Mouse (Mus musculus) neutrophil, adult 5-6 weeks (primary cell): ENCODE data around the gene Mmp13. TPM values are rescaled to one million over a fixed set of nuclear protein-coding genes. Genes with fewer than 3 reads are reported as not detected.
"Not testable (repeated sequence)": the region's sequence is repeated elsewhere in the genome, so short reads cannot be mapped to it uniquely, and the experiment has no call there.

ENCODE experiments used
- ATAC-seq: fragments of 151-379, 151-347 bp; 2 replicates; pipeline ENCODE4 v1.8.0; 2017; ENCODE audit warnings: mild to moderate bottlenecking, moderate TSS enrichment; ENCODE audit not compliant: insufficient number of reproducible peaks, poor library complexity, low FRiP score, severe bottlenecking; ENCODE audit errors: extremely low read depth
- total RNA-seq: library from RNA; stranded (forward); fragments of 200-1000 nt; gene quantifications from 2 replicates; pipeline ENCODE4 v1.2.3, GENCODE M21; 2017

The Mmp13 gene
- 0.12 TPM in 2 replicates for total RNA-seq

DNA sequence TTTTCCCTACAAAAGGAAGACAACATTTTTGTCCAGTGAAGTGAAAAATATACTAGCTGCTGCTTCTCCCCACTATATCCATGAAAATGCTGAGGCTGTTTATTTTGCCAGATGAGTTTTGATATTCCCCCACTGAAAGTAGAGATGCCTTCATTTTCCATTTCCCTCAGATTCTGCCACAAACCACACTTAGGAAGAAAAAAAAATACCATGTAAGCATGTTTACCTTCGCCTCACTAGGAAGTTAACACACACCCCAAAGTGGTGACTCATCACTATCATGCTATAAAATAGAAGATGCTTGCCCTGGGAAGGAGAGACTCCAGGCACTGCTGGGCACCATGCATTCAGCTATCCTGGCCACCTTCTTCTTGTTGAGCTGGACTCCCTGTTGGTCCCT is at the start of gene Mmp13:
Mmp13 (plus strand) TSS at position 301 of the 400 bp plus-strand sequence.
- ATAC-seq = no peak

DNA sequence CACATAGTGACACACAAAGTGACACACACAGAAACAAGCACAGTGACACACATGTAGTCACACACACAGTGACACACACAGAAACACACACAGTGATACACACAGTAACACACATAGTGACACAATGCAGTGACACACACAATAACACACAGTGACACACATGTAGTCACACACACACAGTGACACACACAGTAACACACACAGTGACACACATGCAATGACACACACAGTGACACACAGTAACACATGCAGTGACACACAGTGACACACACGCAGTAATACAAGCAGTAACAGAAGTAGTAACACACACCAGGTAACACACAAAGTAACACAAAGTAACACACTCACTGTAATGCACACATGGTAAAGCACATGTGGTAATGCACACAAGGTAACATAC is 33.7 kb upstream of the Mmp13 start:
- ATAC-seq = no peak

DNA sequence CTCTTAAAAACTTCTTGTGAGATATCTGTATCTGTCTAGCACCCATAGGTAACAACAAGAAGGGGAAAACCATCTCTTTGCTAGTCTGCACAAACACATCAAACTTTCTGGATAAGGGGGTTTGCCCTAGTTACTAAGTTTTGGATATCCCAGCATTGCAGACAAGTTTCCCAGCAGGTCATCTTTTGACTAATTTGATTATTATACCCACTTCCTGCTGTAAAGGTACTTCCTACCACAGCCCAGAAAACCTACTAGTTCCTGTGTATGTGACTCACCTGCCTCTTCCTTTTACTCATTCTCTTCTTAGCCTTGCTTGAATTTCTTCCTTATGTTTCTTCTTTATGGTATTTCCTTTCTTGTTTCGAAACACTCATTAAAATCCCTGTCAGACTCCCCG is 32.3 kb upstream of the Mmp13 start:
- ATAC-seq = no peak

DNA sequence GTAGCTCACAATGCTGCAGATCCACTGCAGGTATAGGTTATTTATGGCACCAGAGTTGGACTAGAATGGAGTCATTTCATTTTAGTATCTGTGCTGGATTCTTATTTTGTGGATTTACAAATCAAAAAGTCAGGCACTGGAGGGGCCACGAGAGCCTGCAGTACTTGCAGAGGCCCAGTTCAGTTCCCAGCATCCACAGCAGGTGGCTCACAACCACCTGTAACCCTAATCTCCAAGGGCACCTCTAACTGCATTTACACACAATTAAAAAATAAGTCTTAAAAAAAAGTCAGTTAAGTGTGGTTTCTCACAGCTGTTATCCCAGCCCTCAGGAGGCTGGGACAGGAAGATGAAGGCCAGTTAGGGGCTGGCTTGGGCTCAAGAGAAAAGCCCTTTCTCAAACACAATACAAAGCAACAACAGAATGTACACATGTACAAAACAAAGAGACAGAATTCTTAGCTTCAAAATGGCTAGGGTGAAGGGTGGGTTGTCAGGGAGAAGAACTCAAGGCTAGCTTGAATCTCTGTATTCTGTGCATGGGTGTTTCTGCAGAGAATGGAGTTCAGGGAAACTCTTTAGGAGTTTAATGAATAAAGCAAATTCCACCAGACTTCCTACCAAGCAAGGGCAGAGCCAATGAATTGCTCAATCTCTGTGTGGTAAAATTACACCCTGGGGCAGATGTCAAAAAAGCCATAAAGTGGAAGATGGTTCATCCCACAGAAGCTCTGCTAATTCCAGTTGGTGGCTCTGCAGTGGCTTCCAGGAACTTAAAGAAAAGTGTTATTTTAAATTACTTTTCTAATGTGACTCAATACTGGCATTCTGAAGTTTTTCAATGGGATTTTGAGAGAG is 19.3 kb upstream of the Mmp13 start:
- no peak for ATAC-seq

DNA sequence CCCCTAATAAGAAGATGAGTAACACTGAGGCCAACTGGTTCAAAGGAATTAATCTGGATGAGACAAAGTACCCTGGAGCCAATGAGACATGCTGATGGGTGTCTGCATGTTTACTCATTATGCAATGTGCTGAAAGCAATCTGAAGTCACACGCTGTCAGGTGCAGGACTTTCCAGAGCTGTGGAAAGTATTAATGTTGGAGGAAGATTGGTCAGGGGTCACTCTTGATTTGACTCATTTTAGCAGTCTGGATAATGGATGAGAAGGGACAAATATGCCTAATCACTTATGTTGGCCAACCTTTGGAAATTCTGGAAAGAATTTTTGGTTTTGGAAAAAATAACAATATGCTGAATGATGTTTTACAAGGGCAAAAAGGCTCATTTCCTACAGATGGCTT is 10.6 kb upstream of the Mmp13 start:
- no peak for ATAC-seq

DNA sequence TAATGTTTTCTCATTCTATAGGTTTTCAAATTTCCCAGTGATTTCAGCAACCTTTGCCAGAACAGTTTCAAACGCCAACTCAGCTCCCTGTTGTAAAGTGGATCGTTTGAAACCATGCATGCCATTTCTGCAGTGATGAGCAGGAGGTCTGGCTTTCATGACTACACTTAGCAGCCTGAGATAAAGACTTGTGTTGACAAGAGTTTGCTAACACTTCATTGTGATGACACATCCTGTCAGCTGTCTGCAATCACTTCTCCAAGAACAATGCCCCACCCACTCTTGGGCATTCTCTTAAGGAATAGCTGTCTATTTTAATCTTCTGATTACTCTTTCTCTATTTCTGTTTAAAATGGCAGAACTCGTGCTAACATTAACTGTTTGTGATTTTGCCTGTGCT is 2.2 kb upstream of the Mmp13 start:
- no peak for ATAC-seq

DNA sequence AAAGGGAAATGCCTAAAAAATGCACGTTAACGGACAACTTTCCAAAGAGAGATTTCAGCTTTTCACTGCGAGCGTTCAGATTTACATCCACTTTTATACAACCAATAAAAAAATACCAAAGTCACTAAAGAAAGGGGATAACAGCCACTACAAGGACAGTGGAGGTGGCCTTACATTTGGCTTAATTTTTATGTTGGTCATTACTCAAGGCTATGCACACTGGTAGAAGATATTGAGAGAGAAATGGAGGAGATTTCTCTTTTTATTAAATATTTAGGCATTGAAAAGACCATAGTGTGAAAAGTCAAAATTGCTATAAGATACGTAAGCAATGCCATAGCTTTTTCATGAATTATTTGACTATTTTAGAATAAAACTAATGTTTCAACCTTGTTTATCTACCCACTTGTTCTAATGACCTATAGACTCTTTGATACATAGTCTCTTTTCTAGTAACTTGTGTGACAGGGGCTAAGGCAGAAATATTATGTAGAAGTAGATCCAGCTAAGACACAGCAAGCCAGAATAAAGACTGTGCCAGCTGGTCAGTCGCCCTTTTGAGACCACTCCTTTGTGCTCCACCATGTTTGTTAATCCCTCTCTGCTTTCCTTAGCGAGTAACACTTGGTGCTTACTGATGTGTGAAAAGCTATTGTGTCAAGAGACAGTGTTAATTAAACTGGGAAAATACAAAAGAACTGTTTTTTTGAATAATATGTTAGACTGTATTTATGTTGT is 10.4 kb downstream of the Mmp13 start:
- no peak for ATAC-seq

DNA sequence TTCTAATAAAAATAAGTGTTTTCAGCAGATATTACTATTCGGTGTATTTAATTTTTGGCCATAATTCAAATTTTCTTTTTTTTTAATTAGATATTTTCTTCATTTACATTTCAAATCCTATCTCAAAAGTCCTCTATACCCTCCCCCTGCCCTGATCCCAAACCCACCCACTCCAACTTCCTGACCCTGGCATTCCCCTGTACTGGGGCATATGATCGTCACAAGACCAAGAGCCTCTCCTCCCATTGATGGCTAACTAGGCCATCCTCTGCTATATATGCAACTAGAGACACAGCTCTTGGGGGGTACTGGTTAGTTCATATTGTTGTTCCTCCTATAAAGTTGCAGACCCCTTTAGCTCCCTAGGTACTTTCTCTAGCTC is 11.0 kb downstream of the Mmp13 start:
- not testable (repeated sequence) for ATAC-seq

DNA sequence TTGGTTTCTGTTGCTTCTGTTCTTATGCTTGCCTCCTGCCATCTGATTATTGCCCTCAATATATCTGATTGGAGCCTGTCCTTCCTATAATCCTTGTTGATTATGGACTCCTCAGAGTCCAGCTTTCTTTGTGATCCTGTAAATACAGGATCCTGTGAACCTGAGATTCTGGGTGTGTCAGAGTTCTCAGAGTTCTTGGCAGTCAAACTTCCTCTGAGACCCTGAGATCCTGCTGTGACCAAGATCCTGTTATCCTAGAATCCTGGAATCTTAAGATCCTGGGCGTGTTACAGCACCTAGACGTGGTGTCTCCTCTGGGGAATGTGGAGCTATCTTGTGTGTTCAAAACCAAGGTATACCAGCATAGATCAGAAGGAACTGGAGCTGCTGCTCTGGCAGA is 17.2 kb downstream of the Mmp13 start:
- ATAC-seq = no peak

DNA sequence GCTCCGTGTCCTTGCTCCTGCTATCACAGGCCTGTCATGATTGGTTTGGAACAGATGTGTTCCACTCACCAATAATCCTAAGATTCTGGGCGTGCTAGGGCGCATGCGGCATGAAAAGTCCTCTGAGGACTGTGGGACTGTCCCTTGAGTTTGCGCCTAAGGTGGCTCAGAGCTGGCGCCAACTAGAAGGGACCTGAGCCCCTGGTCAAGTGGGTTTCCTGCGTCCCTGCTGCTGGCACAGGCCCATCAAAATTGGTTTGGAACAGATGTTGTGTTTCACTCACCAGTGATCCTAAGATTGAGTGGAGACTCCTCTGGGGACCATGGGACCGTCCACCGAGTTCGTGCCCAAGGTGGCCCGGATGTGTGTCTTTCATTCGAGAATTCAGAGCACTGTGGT is 17.6 kb downstream of the Mmp13 start:
- ATAC-seq = no peak

DNA sequence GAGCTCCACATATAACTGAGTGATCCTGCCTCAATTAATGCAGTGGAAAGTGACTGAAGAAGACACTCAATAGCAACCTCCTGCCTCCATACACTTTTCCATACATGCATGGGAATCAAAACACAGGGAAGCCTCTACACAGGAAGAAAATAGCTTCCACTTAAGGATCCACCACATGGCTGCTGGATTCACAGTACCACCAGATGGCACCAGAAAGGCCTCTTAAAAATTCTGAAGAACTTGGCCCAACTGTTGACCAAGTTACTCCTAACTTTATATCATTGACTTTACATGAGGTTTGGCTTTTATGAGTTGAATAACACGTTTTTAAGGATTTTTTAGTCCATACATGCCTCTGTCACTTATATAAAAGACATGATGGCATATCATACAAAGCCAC is 19.8 kb downstream of the Mmp13 start:
- no peak for ATAC-seq

DNA sequence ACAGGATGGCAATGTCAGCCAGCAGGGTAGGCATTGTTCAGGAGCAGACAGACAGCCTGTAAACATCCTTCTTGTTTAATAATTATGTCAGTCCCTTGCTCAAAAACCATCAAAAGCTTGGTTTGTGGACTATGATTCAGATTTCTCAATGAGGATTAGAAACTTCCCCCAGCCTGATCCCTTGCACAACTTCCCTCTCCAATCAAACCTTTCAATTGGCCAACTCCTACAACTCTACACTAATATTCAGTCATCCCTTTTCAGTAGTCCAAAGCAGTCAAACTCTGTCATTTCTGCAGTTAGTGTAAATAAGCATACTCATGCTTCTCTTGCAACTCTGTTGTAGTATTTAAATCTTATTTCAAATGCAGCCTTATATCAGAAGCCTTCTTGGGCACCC is 59.5 kb downstream of the Mmp13 start:
- no peak for ATAC-seq

Other genes starting within 250 kb of the Mmp13 start
- gene Dync2h1, start 88.1 kb upstream of the Mmp13 start, total RNA-seq = 5.4 and 7.2 TPM in 2 replicates
- 78.9 and 91.6 TPM in 2 replicates for gene Dcun1d5, start 88.0 kb upstream of the Mmp13 start, total RNA-seq
- gene Mmp12, start 71.9 kb downstream of the Mmp13 start, total RNA-seq = 0.12 TPM in 1 of 2 replicates, not detected in the other
- not detected in 2 replicates for gene Mmp1b, start 115.5 kb downstream of the Mmp13 start, total RNA-seq
- gene Mmp3, start 173.3 kb downstream of the Mmp13 start, total RNA-seq = not detected in 2 replicates
- gene Mmp10, start 229.8 kb downstream of the Mmp13 start, total RNA-seq = not detected in 2 replicates